Mouse (Mus musculus) midbrain, embryonic 11.5 days (tissue): ENCODE data around the gene Whamm. TPM values are rescaled to one million over a fixed set of nuclear protein-coding genes. Genes with fewer than 3 reads are reported as not detected.

ENCODE experiments used
- ATAC-seq: fragments of 200-750 bp; cut with Nextera tagmentation; 2 replicates; pipeline ENCODE4 v1.8.0; 2017; ENCODE audit warnings: moderate TSS enrichment, moderate library complexity; ENCODE audit not compliant: low FRiP score
- DNase-seq: peaks from one replicate; pipeline ENCODE4 v3.0.0; 2015; ENCODE audit warnings: low spot score; ENCODE audit errors: missing footprints
- H3K27ac ChIP-seq: fragments of 300-500 bp; sonication (generic); 2 replicates; pipeline ENCODE4 v1.5.1; 2014; ENCODE audit warnings: low read depth, low read length
- H3K27me3 ChIP-seq: fragments of 300-500 bp; sonication (generic); 2 replicates; pipeline ENCODE4 v1.6.1; 2014; ENCODE audit warnings: mild to moderate bottlenecking, low read length, moderate library complexity, mixed read lengths; ENCODE audit not compliant: control insufficient read depth, insufficient read depth
- H3K36me3 ChIP-seq: fragments of 300-500 bp; sonication (generic); 2 replicates; pipeline ENCODE4 v1.6.1; 2014; ENCODE audit warnings: mild to moderate bottlenecking, low read length, moderate library complexity, mixed read lengths; ENCODE audit not compliant: control insufficient read depth, insufficient read depth
- H3K4me1 ChIP-seq: fragments of 300-500 bp; sonication (generic); 2 replicates; pipeline ENCODE4 v1.6.1; 2014; ENCODE audit warnings: low read length; ENCODE audit not compliant: control insufficient read depth, insufficient read depth
- H3K4me2 ChIP-seq: fragments of 300-500 bp; sonication (generic); 2 replicates; pipeline ENCODE4 v1.6.1; 2014; ENCODE audit warnings: mild to moderate bottlenecking, moderate library complexity
- H3K4me3 ChIP-seq: fragments of 300-500 bp; sonication (generic); 2 replicates; pipeline ENCODE4 v1.5.1; 2014; ENCODE audit warnings: low read depth, low read length
- H3K9ac ChIP-seq: fragments of 300-500 bp; sonication (generic); 2 replicates; pipeline ENCODE4 v1.6.1; 2014; ENCODE audit warnings: low read length
- H3K9me3 ChIP-seq: fragments of 300-500 bp; sonication (generic); 2 replicates; pipeline ENCODE4 v1.6.1; 2016; ENCODE audit warnings: low read length; ENCODE audit not compliant: control insufficient read depth
- WGBS: fragments of 180-500 bp; shearing (Covaris S2); extraction: QIAGEN DNeasy Blood & Tissue Kit; methylation state at CpG from one replicate; pipeline ENCODE4 v1.1.7; 2014; 5-methylcytosine and 5-hydroxymethylcytosine counted together
- polyA plus RNA-seq: library from polyadenylated mRNA; unstranded; fragments of >200 nt; fragmentation: Nextera tagmentation; extraction: Ambion mirVana; gene quantifications from 2 replicates; pipeline ENCODE4 v1.2.1, GENCODE M21; 2014

Gene Whamm
- polyA plus RNA-seq, 1 experiment from 2014 or later, result 5.7 TPM

- 92% methylated on average over 5 of the region's 5 CpGs for WGBS
- Histone ChIP-seq H3K36me3 (no peaks in the 10 kb centered on the region), H3K9ac (no peak overlapping the region), H3K4me3 (no peak overlapping the region), H3K27ac (no peak overlapping the region), H3K27me3 (no peaks in the 10 kb centered on the region), H3K4me2 (no peak overlapping the region), H3K9me3 (no peaks in the 10 kb centered on the region), H3K4me1 (peaks cover 3% of the 10 kb centered on the region; the same call in 1 of the 2 replicates)
- ATAC-seq (no peak), DNase-seq (no peak)
Measured at GRCm38 (mm10) chr7:81567396-81567795, 3.7 kb upstream of the Whamm start.

GRCm38 (mm10) chr7:81569851-81570250, 1.2 kb upstream of the Whamm start:
- ATAC-seq, result no peak

GRCm38 (mm10) chr7:81570271-81570670, 795 bp upstream of the Whamm start:
- DNase-seq (peak; percentile 76), ATAC-seq (no peak)
- no peaks in the 10 kb centered on the region for H3K9me3 ChIP-seq
- peaks cover 7% of the 10 kb centered on the region; the same call in 1 of the 2 replicates for H3K4me1 ChIP-seq
- H3K4me2 ChIP-seq, result no peak overlapping the region
- no peaks in the 10 kb centered on the region for H3K36me3 ChIP-seq
- no peak overlapping the region for H3K9ac ChIP-seq
- no peaks in the 10 kb centered on the region for H3K27me3 ChIP-seq
- no peak overlapping the region for H3K4me3 ChIP-seq
- H3K27ac ChIP-seq, result no peak overlapping the region
- WGBS, result 90% methylated on average over 3 of the region's 3 CpGs

More at GRCm38 (mm10) chr7:81569851-81570250, 1.2 kb upstream of the Whamm start:
- DNase-seq, result peak; percentile 53
- peaks cover 7% of the 10 kb centered on the region; the same call in 1 of the 2 replicates for H3K4me1 ChIP-seq
- no peaks in the 10 kb centered on the region for H3K36me3 ChIP-seq
- WGBS, result 89% methylated on average over 1 of the region's 1 CpGs
- H3K9ac ChIP-seq, result no peak overlapping the region
- H3K27ac ChIP-seq, result no peak overlapping the region
- H3K4me3 ChIP-seq, result no peak overlapping the region
- no peaks in the 10 kb centered on the region for H3K9me3 ChIP-seq
- no peaks in the 10 kb centered on the region for H3K27me3 ChIP-seq
- no peak overlapping the region for H3K4me2 ChIP-seq

GRCm38 (mm10) chr7:81570752-81571107, 336 bp upstream of the Whamm start:
- no peaks in the 10 kb centered on the region for H3K27me3 ChIP-seq
- WGBS, result 3% methylated on average over 5 of the region's 5 CpGs
- peak overlapping the region; percentile 77 for H3K4me3 ChIP-seq
- no peak for ATAC-seq
- no peak for DNase-seq
- no peaks in the 10 kb centered on the region for H3K9me3 ChIP-seq
- H3K36me3 ChIP-seq, result no peaks in the 10 kb centered on the region
- H3K27ac ChIP-seq, result no peak overlapping the region
- H3K4me1 ChIP-seq, result peaks cover 7% of the 10 kb centered on the region; the same call in 1 of the 2 replicates
- H3K9ac ChIP-seq, result no peak overlapping the region
- peak overlapping the region; percentile 72 for H3K4me2 ChIP-seq

- no peak for ATAC-seq
- Histone ChIP-seq H3K9me3 (no peaks in the 10 kb centered on the region), H3K27ac (peak overlapping the region; percentile 90), H3K27me3 (no peaks in the 10 kb centered on the region), H3K4me3 (peak overlapping the region; percentile 77), H3K9ac (peak overlapping the region; percentile 81), H3K36me3 (no peaks in the 10 kb centered on the region), H3K4me2 (peak overlapping the region; percentile 72), H3K4me1 (peaks cover 7% of the 10 kb centered on the region; the same call in 1 of the 2 replicates)
- 22% methylated on average over 15 of the region's 15 CpGs for WGBS
- no peak for DNase-seq
Measured at GRCm38 (mm10) chr7:81571941-81572441, 925 bp downstream of the Whamm start.

- no peaks in the 10 kb centered on the region for H3K9me3 ChIP-seq
- H3K4me2 ChIP-seq, result no peak overlapping the region; the same call in 1 of the 2 replicates
- H3K27me3 ChIP-seq, result no peaks in the 10 kb centered on the region
- ATAC-seq (no peak), DNase-seq (peak; percentile 78)
- no peak overlapping the region for H3K27ac ChIP-seq
- no peak overlapping the region for H3K9ac ChIP-seq
- no peak overlapping the region for H3K4me3 ChIP-seq
- 79% methylated on average over 6 of the region's 6 CpGs for WGBS
- H3K4me1 ChIP-seq, result peaks cover 7% of the 10 kb centered on the region; the same call in 1 of the 2 replicates
- no peaks in the 10 kb centered on the region for H3K36me3 ChIP-seq
Measured at GRCm38 (mm10) chr7:81572610-81573268, 1.7 kb downstream of the Whamm start.

GRCm38 (mm10) chr7:81573397-81573796, 2.3 kb downstream of the Whamm start:
- no peak overlapping the region for H3K4me3 ChIP-seq
- H3K4me2 ChIP-seq, result no peak overlapping the region
- no peaks in the 10 kb centered on the region for H3K36me3 ChIP-seq
- H3K9me3 ChIP-seq, result no peaks in the 10 kb centered on the region
- no peak overlapping the region for H3K27ac ChIP-seq
- 94% methylated on average over 6 of the region's 6 CpGs for WGBS
- no peak overlapping the region for H3K9ac ChIP-seq
- DNase-seq (peak; percentile 54), ATAC-seq (no peak)
- H3K4me1 ChIP-seq, result peaks cover 7% of the 10 kb centered on the region; the same call in 1 of the 2 replicates
- no peaks in the 10 kb centered on the region for H3K27me3 ChIP-seq

- H3K9me3 ChIP-seq, result no peaks in the 10 kb centered on the region
- peaks cover 7% of the 10 kb centered on the region; the same call in 1 of the 2 replicates for H3K4me1 ChIP-seq
- H3K9ac ChIP-seq, result no peak overlapping the region
- DNase-seq, result peak; percentile 61
- no peak overlapping the region for H3K4me3 ChIP-seq
- H3K4me2 ChIP-seq, result no peak overlapping the region
- WGBS, result 94% methylated on average over 9 of the region's 9 CpGs
- no peaks in the 10 kb centered on the region for H3K36me3 ChIP-seq
- no peak overlapping the region for H3K27ac ChIP-seq
- no peak for ATAC-seq
- H3K27me3 ChIP-seq, result no peaks in the 10 kb centered on the region
Measured at GRCm38 (mm10) chr7:81573821-81574220, 2.8 kb downstream of the Whamm start.

GRCm38 (mm10) chr7:81575606-81576005, 4.5 kb downstream of the Whamm start:
- no peaks in the 10 kb centered on the region for H3K9me3 ChIP-seq
- no peaks in the 10 kb centered on the region for H3K27me3 ChIP-seq
- WGBS, result 92% methylated on average over 10 of the region's 10 CpGs
- ATAC-seq (no peak), DNase-seq (no peak)
- H3K4me1 ChIP-seq, result peaks cover 7% of the 10 kb centered on the region; the same call in 1 of the 2 replicates
- no peak overlapping the region for H3K4me2 ChIP-seq
- no peak overlapping the region for H3K4me3 ChIP-seq
- no peak overlapping the region for H3K9ac ChIP-seq
- H3K36me3 ChIP-seq, result no peaks in the 10 kb centered on the region; the same call in 1 of the 2 replicates
- no peak overlapping the region for H3K27ac ChIP-seq
